ENCODE assay signal across 32 mouse cellular contexts in genomic region chr3:37231153-37231552, GRCm38 (mm10). TPM values are rescaled to one million over a fixed set of nuclear protein-coding genes. Genes with fewer than 3 reads are reported as not detected.
DNase-seq lines count a peak whose midpoint lies in the region; ATAC-seq and TF ChIP-seq lines count a peak whose summit lies in the region.
"Had no signal": no experiment of that assay in that cellular context is flagged by ENCODE, and none has a peak within 500 bp of the region (broad histone marks: within the 10 kb centered on the region; RNA-seq: fewer than 3 reads in every experiment).

No protein-coding gene starts in this region.

- no peak overlapping the region for H3K4me3 ChIP-seq in forebrain, embryonic 16.5 days (replicated peaks; ENCODE audit: low read length)
- no peak overlapping the region for H3K4me3 ChIP-seq in forebrain, embryonic 13.5 days
- no peak overlapping the region for H3K4me3 ChIP-seq in hindbrain, postnatal 0 days (ENCODE audit: low read length)
- H3K4me3 ChIP-seq in hindbrain, embryonic 13.5 days, result no peak overlapping the region
- no peak overlapping the region for H3K4me3 ChIP-seq in midbrain, embryonic 16.5 days (ENCODE audit: low read depth, low read length)
- H3K4me3 ChIP-seq in midbrain, embryonic 10.5 days, result no peak overlapping the region
- H3K4me3 ChIP-seq: embryonic facial prominence, embryonic 13.5 days; embryonic facial prominence, embryonic 15.5 days; erythroblast, embryonic 14.5 days; forebrain, embryonic 15.5 days had no signal

- H3K36me3 ChIP-seq in forebrain, embryonic 16.5 days (ENCODE audit: control insufficient read depth, insufficient read depth), result no peaks in the 10 kb centered on the region
- no peaks in the 10 kb centered on the region for H3K36me3 ChIP-seq in forebrain, embryonic 13.5 days (ENCODE audit: poor library complexity, severe bottlenecking)
- no peaks in the 10 kb centered on the region for H3K36me3 ChIP-seq in hindbrain, postnatal 0 days (ENCODE audit: insufficient read depth, low read length)
- H3K36me3 ChIP-seq in hindbrain, embryonic 13.5 days, result no peaks in the 10 kb centered on the region
- no peaks in the 10 kb centered on the region for H3K36me3 ChIP-seq in midbrain, embryonic 16.5 days (ENCODE audit: control insufficient read depth, insufficient read depth, low read length)
- no peaks in the 10 kb centered on the region for H3K36me3 ChIP-seq in midbrain, embryonic 10.5 days
- H3K36me3 ChIP-seq: embryonic facial prominence, embryonic 13.5 days; embryonic facial prominence, embryonic 15.5 days; forebrain, embryonic 15.5 days had no signal

- H3K27me3 ChIP-seq in forebrain, embryonic 16.5 days (replicated peaks; ENCODE audit: control insufficient read depth, insufficient read depth, low read length), result no peaks in the 10 kb centered on the region
- H3K27me3 ChIP-seq in forebrain, embryonic 13.5 days, result no peaks in the 10 kb centered on the region
- H3K27me3 ChIP-seq in hindbrain, postnatal 0 days (ENCODE audit: insufficient read depth, low read length), result no peaks in the 10 kb centered on the region
- no peaks in the 10 kb centered on the region for H3K27me3 ChIP-seq in hindbrain, embryonic 13.5 days
- no peaks in the 10 kb centered on the region for H3K27me3 ChIP-seq in midbrain, embryonic 16.5 days (ENCODE audit: control insufficient read depth, insufficient read depth, low read depth, low read length)
- H3K27me3 ChIP-seq in midbrain, embryonic 10.5 days (ENCODE audit: low read depth, poor library complexity, severe bottlenecking), result no peaks in the 10 kb centered on the region
- H3K27me3 ChIP-seq: embryonic facial prominence, embryonic 13.5 days; embryonic facial prominence, embryonic 15.5 days; forebrain, embryonic 15.5 days had no signal

- DNase-seq in hindbrain, postnatal 0 days (ENCODE audit: low spot score), result no peak
- DNase-seq in midbrain, embryonic 10.5 days (ENCODE audit: low spot score), result no peak
- peak; percentile 43 for DNase-seq in brain, embryonic 14.5 days (ENCODE audit: low read depth)
- no peak for DNase-seq in retina, embryonic 14.5 days (ENCODE audit: low spot score)
- DNase-seq: adrenal gland, adult 8-10 months; adrenal gland, postnatal 14 days; adrenal gland, postnatal 36 days; cerebellum, adult 11 months; cerebellum, adult 18-20 months; cerebellum, adult 8-10 months; cerebellum, adult 9-11 months; cerebellum, postnatal 14 days; cerebellum, postnatal 36 days; embryo, embryonic 11 days had no signal

- H3K4me1 ChIP-seq in forebrain, embryonic 16.5 days (replicated peaks; ENCODE audit: control insufficient read depth, insufficient read depth, low read length), result no peaks in the 10 kb centered on the region
- peaks cover 23% of the 10 kb centered on the region for H3K4me1 ChIP-seq in forebrain, embryonic 13.5 days
- H3K4me1 ChIP-seq in hindbrain, postnatal 0 days (ENCODE audit: insufficient read depth, low read length), result no peaks in the 10 kb centered on the region
- no peaks in the 10 kb centered on the region for H3K4me1 ChIP-seq in hindbrain, embryonic 13.5 days (replicated peaks)
- H3K4me1 ChIP-seq in midbrain, embryonic 16.5 days (ENCODE audit: control insufficient read depth, insufficient read depth, low read length), result 0 out of 2 replicates have a peak, but pooled peaks cover 2% of the 10 kb centered on the region
- H3K4me1 ChIP-seq in midbrain, embryonic 10.5 days, result no peaks in the 10 kb centered on the region
- H3K4me1 ChIP-seq: embryonic facial prominence, embryonic 15.5 days; forebrain, embryonic 15.5 days had no signal

- H3K27ac ChIP-seq in forebrain, embryonic 16.5 days (ENCODE audit: low read length), result no peak overlapping the region
- no peak overlapping the region for H3K27ac ChIP-seq in forebrain, embryonic 13.5 days
- H3K27ac ChIP-seq in hindbrain, postnatal 0 days, result no peak overlapping the region
- H3K27ac ChIP-seq in hindbrain, embryonic 13.5 days, result no peak overlapping the region
- no peak overlapping the region for H3K27ac ChIP-seq in midbrain, embryonic 16.5 days (ENCODE audit: low read length)
- H3K27ac ChIP-seq in midbrain, embryonic 10.5 days (replicated peaks), result no peak overlapping the region
- H3K27ac ChIP-seq: embryonic facial prominence, embryonic 13.5 days; embryonic facial prominence, embryonic 15.5 days; forebrain, embryonic 15.5 days had no signal

- H3K9ac ChIP-seq in forebrain, embryonic 16.5 days (replicated peaks; ENCODE audit: low read depth, low read length), result no peak overlapping the region
- H3K9ac ChIP-seq in forebrain, embryonic 13.5 days, result no peak overlapping the region
- no peak overlapping the region for H3K9ac ChIP-seq in hindbrain, postnatal 0 days (replicated peaks; ENCODE audit: low read length)
- no peak overlapping the region for H3K9ac ChIP-seq in hindbrain, embryonic 13.5 days
- H3K9ac ChIP-seq in midbrain, embryonic 16.5 days (ENCODE audit: low read depth, low read length), result no peak overlapping the region
- H3K9ac ChIP-seq: embryonic facial prominence, embryonic 13.5 days; embryonic facial prominence, embryonic 15.5 days; forebrain, embryonic 15.5 days had no signal

- H3K4me2 ChIP-seq in forebrain, embryonic 16.5 days (ENCODE audit: low read length), result no peak overlapping the region
- H3K4me2 ChIP-seq in forebrain, embryonic 13.5 days, result no peak overlapping the region
- no peak overlapping the region for H3K4me2 ChIP-seq in hindbrain, postnatal 0 days (ENCODE audit: low read depth, low read length)
- no peak overlapping the region for H3K4me2 ChIP-seq in hindbrain, embryonic 13.5 days
- H3K4me2 ChIP-seq in midbrain, embryonic 16.5 days (ENCODE audit: low read length), result no peak overlapping the region
- H3K4me2 ChIP-seq: embryonic facial prominence, embryonic 13.5 days; embryonic facial prominence, embryonic 15.5 days; forebrain, embryonic 15.5 days had no signal

- TF ChIP-seq POLR2A in brain, embryonic 14.5 days (IDR thresholded peaks at IDR 0.05; ENCODE audit: borderline replicate concordance, extremely low read depth, insufficient read depth, insufficient read length, poor library complexity, severe bottlenecking), result no peak

- WGBS in forebrain, embryonic 16.5 days, result 30% methylated on average over 7 of the region's 7 CpGs
- 33% methylated on average over 7 of the region's 7 CpGs for WGBS in forebrain, embryonic 13.5 days
- 58% methylated on average over 7 of the region's 7 CpGs for WGBS in hindbrain, postnatal 0 days
- 83% methylated on average over 7 of the region's 7 CpGs for WGBS in hindbrain, embryonic 13.5 days
- 72% methylated on average over 7 of the region's 7 CpGs for WGBS in midbrain, embryonic 16.5 days
- WGBS in midbrain, embryonic 10.5 days, result 87% methylated on average over 7 of the region's 7 CpGs

- ATAC-seq in forebrain, embryonic 16.5 days, result peak; percentile 36; the same call in 1 of the 2 replicates
- ATAC-seq in forebrain, embryonic 13.5 days, result no peak
- ATAC-seq in hindbrain, postnatal 0 days, result 0 out of 2 replicates have a peak, but pooled peaks have one; percentile 55
- no peak for ATAC-seq in hindbrain, embryonic 13.5 days (ENCODE audit: low FRiP score)
- 0 out of 2 replicates have a peak, but pooled peaks have one; percentile 42 for ATAC-seq in midbrain, embryonic 16.5 days
- ATAC-seq: activated CD4-positive, CD25-positive, alpha-beta regulatory T cell, adult 4 months; forebrain, embryonic 15.5 days; Patski had no signal

- no peaks in the 10 kb centered on the region for H3K9me3 ChIP-seq in forebrain, embryonic 16.5 days (ENCODE audit: control insufficient read depth, low read length)
- H3K9me3 ChIP-seq in forebrain, embryonic 13.5 days (replicated peaks), result no peaks in the 10 kb centered on the region
- H3K9me3 ChIP-seq in hindbrain, postnatal 0 days (ENCODE audit: low read length), result no peaks in the 10 kb centered on the region
- H3K9me3 ChIP-seq in hindbrain, embryonic 13.5 days, result no peaks in the 10 kb centered on the region
- H3K9me3 ChIP-seq in midbrain, embryonic 16.5 days (replicated peaks; ENCODE audit: control insufficient read depth, low read length, poor library complexity, severe bottlenecking), result no peaks in the 10 kb centered on the region
- H3K9me3 ChIP-seq in midbrain, embryonic 10.5 days (replicated peaks), result no peaks in the 10 kb centered on the region
- H3K9me3 ChIP-seq: embryonic facial prominence, embryonic 13.5 days; embryonic facial prominence, embryonic 15.5 days; forebrain, embryonic 15.5 days had no signal

- TF ChIP-seq CTCF in hindbrain, postnatal 0 days (IDR thresholded peaks at IDR 0.05; ENCODE audit: low read depth), result no peak
- TF ChIP-seq CTCF in brain, embryonic 14.5 days (IDR thresholded peaks at IDR 0.05; ENCODE audit: borderline replicate concordance, extremely low read depth, insufficient read depth, insufficient read length), result no peak

RNA-seq across cellular contexts. Expression of gene Il21, which starts 1.3 kb away (rescaled TPM):
- not detected in 2 replicates for polyA plus RNA-seq in forebrain, embryonic 16.5 days (2015; fragmentation: Nextera tagmentation; extraction: Ambion mirVana)
- not detected in 2 replicates for polyA plus RNA-seq in forebrain, embryonic 13.5 days (2015; fragmentation: Nextera tagmentation; extraction: Ambion mirVana)
- total RNA-seq in hindbrain, postnatal 0 days (2014; rRNA removed), result not detected in 2 replicates
- polyA plus RNA-seq in hindbrain, postnatal 0 days (2015; fragmentation: Nextera tagmentation; extraction: Ambion mirVana), result not detected in 2 replicates
- polyA plus RNA-seq in hindbrain, embryonic 13.5 days (2015; fragmentation: Nextera tagmentation; extraction: Ambion mirVana), result not detected in 2 replicates
- polyA plus RNA-seq in midbrain, embryonic 16.5 days (2015; fragmentation: Nextera tagmentation; extraction: Ambion mirVana), result not detected in 2 replicates
- not detected in 2 replicates for polyA plus RNA-seq in midbrain, embryonic 10.5 days (2016; fragmentation: Nextera tagmentation; extraction: Ambion mirVana)
- not detected in 2 replicates for polyA plus RNA-seq in brain, embryonic 14.5 days (2012; rRNA removed)
- total RNA-seq: adrenal gland, adult 18-20 months; adrenal gland, postnatal 14 days; adrenal gland, postnatal 36 days; common myeloid progenitor, adult 5-6 weeks; ES-E14; MEL had no signal
- polyA plus RNA-seq: C2C12; embryonic facial prominence, embryonic 11.5 days; embryonic facial prominence, embryonic 13.5 days; embryonic facial prominence, embryonic 15.5 days; erythroblast, embryonic 14.5 days; forebrain, embryonic 11.5 days; forebrain, embryonic 15.5 days; frontal cortex, adult 2 months; Patski had no signal

Comparison
In these comparisons a context has a peak if more than half of its experiments do, and no peak if none do; other contexts are left out.
1. ATAC-seq: peak in forebrain, embryonic 16.5 days (single experiment), hindbrain, postnatal 0 days (single experiment) and midbrain, embryonic 16.5 days (single experiment); none in forebrain, embryonic 13.5 days (single experiment) and hindbrain, embryonic 13.5 days (single experiment).